Mouse (Mus musculus): ENCODE data around the gene Klc3. TPM values are rescaled to one million over a fixed set of nuclear protein-coding genes. Genes with fewer than 3 reads are reported as not detected.

Klc3 gene
- polyA plus RNA-seq, 1 experiment: 3.5 TPM

- H3ac ChIP-seq (ENCODE audit: control insufficient read depth, insufficient read length): no peak overlapping the region
- H3K36me3 ChIP-seq (ENCODE audit: control insufficient read depth, insufficient read depth): peaks cover 15% of the 10 kb centered on the region
- H3K4me2 ChIP-seq (ENCODE audit: low read depth): no peak overlapping the region
These were observed 24.2 kb upstream of the Klc3 start for GRCm38 (mm10) chr7:19427999-19428650.

GRCm38 (mm10) chr7:19426888-19427287, 23.0 kb upstream of the Klc3 start:
- Histone ChIP-seq H3K36me3 (ENCODE audit: control insufficient read depth, insufficient read depth) (peaks cover 13% of the 10 kb centered on the region), H3K79me2 (ENCODE audit: control insufficient read depth, insufficient read depth) (no peaks in the 10 kb centered on the region), H3K27me3 (ENCODE audit: control insufficient read depth, insufficient read depth, insufficient read length) (no peaks in the 10 kb centered on the region), H3K4me3 (no peak overlapping the region), H3ac (ENCODE audit: control insufficient read depth, insufficient read length) (no peak overlapping the region), H3K4me2 (ENCODE audit: low read depth) (no peak overlapping the region)
- TF ChIP-seq TCF3 (IDR thresholded peaks at IDR 0.05; ENCODE audit: insufficient read length, low read depth) (no peak), USF1 (IDR thresholded peaks at IDR 0.05; ENCODE audit: low read depth) (no peak), SRF (IDR thresholded peaks at IDR 0.05; ENCODE audit: control insufficient read depth, insufficient read length, low read depth) (no peak), MYOD1 (IDR thresholded peaks at IDR 0.05; ENCODE audit: control insufficient read depth in 1 of 3, insufficient read length in 2 of 3, low read depth in 2 of 3) (no peak)

More at GRCm38 (mm10) chr7:19427999-19428650, 24.2 kb upstream of the Klc3 start:
- Histone ChIP-seq H3K79me2 (ENCODE audit: control insufficient read depth, insufficient read depth) (no peaks in the 10 kb centered on the region), H3K27me3 (ENCODE audit: control insufficient read depth, insufficient read depth, insufficient read length) (no peaks in the 10 kb centered on the region), H3K4me3 (no peak overlapping the region)
- TF ChIP-seq MYOD1 (IDR thresholded peaks at IDR 0.05; ENCODE audit: control insufficient read depth in 1 of 3, insufficient read length in 2 of 3, low read depth in 2 of 3): no peak
- TF ChIP-seq REST (IDR thresholded peaks at IDR 0.05; ENCODE audit: insufficient read depth, insufficient read length): no peak
- TF ChIP-seq MYOG (IDR thresholded peaks at IDR 0.05; ENCODE audit: control insufficient read depth in 1 of 3, insufficient read depth in 1 of 3, insufficient read length in 2 of 3, low read depth in 2 of 3): no peak
- no peak for TF ChIP-seq SRF (IDR thresholded peaks at IDR 0.05; ENCODE audit: control insufficient read depth, insufficient read length, low read depth)

- H3K27me3 ChIP-seq (ENCODE audit: control insufficient read depth, insufficient read depth, insufficient read length): no peaks in the 10 kb centered on the region
- TF ChIP-seq TCF12 (IDR thresholded peaks at IDR 0.05; ENCODE audit: insufficient read depth, poor library complexity, severe bottlenecking) (no peak), MYOG (IDR thresholded peaks at IDR 0.05; ENCODE audit: control insufficient read depth in 1 of 3, insufficient read depth in 1 of 3, insufficient read length in 2 of 3, low read depth in 2 of 3) (no peak), CEBPB (IDR thresholded peaks at IDR 0.05; ENCODE audit: insufficient read depth, poor library complexity, severe bottlenecking) (no peak), SRF (IDR thresholded peaks at IDR 0.05; ENCODE audit: control insufficient read depth, insufficient read length, low read depth) (no peak), POLR2A (IDR thresholded peaks at IDR 0.05; ENCODE audit: insufficient read length, low read depth) (no peak), E2F4 (IDR thresholded peaks at IDR 0.05; ENCODE audit: insufficient read depth) (no peak), USF1 (IDR thresholded peaks at IDR 0.05; ENCODE audit: low read depth) (no peak), MYOD1 (IDR thresholded peaks at IDR 0.05; ENCODE audit: control insufficient read depth in 1 of 3, insufficient read length in 2 of 3, low read depth in 2 of 3) (no peak), MAX (IDR thresholded peaks at IDR 0.05; ENCODE audit: low read depth) (no peak), REST (IDR thresholded peaks at IDR 0.05; ENCODE audit: insufficient read depth, insufficient read length) (no peak), TCF3 (IDR thresholded peaks at IDR 0.05; ENCODE audit: insufficient read length, low read depth) (no peak)
- H3K79me2 ChIP-seq (ENCODE audit: control insufficient read depth, insufficient read depth): no peaks in the 10 kb centered on the region
- H3K36me3 ChIP-seq (ENCODE audit: control insufficient read depth, insufficient read depth): peaks cover 10% of the 10 kb centered on the region
- H3K4me3 ChIP-seq: no peak overlapping the region
- H3ac ChIP-seq (ENCODE audit: control insufficient read depth, insufficient read length): no peak overlapping the region
- no peak overlapping the region for H3K4me2 ChIP-seq (ENCODE audit: low read depth)
These were observed 22.4 kb upstream of the Klc3 start for GRCm38 (mm10) chr7:19426349-19426748.

GRCm38 (mm10) chr7:19424051-19424450, 20.1 kb upstream of the Klc3 start:
- Histone ChIP-seq H3K4me3 (no peak overlapping the region), H3K27me3 (ENCODE audit: control insufficient read depth, insufficient read depth, insufficient read length) (no peaks in the 10 kb centered on the region), H3K4me2 (ENCODE audit: low read depth) (no peak overlapping the region), H3ac (ENCODE audit: control insufficient read depth, insufficient read length) (no peak overlapping the region), H3K79me2 (ENCODE audit: control insufficient read depth, insufficient read depth) (no peaks in the 10 kb centered on the region), H3K36me3 (ENCODE audit: control insufficient read depth, insufficient read depth) (peaks cover 10% of the 10 kb centered on the region)
- TF ChIP-seq MAX (IDR thresholded peaks at IDR 0.05; ENCODE audit: low read depth) (no peak), SRF (IDR thresholded peaks at IDR 0.05; ENCODE audit: control insufficient read depth, insufficient read length, low read depth) (no peak), REST (IDR thresholded peaks at IDR 0.05; ENCODE audit: insufficient read depth, insufficient read length) (no peak), USF1 (IDR thresholded peaks at IDR 0.05; ENCODE audit: low read depth) (no peak), POLR2AphosphoS2 (IDR thresholded peaks at IDR 0.05; ENCODE audit: insufficient read length, low read depth) (peak; percentile 65), MYOD1 (IDR thresholded peaks at IDR 0.05; ENCODE audit: control insufficient read depth in 1 of 3, insufficient read length in 2 of 3, low read depth in 2 of 3) (peak in 1 of 3 experiments; percentile 5), MYOG (IDR thresholded peaks at IDR 0.05; ENCODE audit: control insufficient read depth in 1 of 3, insufficient read depth in 1 of 3, insufficient read length in 2 of 3, low read depth in 2 of 3) (no peak)

GRCm38 (mm10) chr7:19423083-19423482, 19.2 kb upstream of the Klc3 start:
- H3ac ChIP-seq (ENCODE audit: control insufficient read depth, insufficient read length): no peak overlapping the region
- H3K4me3 ChIP-seq: no peak overlapping the region
- no peaks in the 10 kb centered on the region for H3K79me2 ChIP-seq (ENCODE audit: control insufficient read depth, insufficient read depth)
- peaks cover 4% of the 10 kb centered on the region for H3K36me3 ChIP-seq (ENCODE audit: control insufficient read depth, insufficient read depth)
- TF ChIP-seq POLR2AphosphoS2 (IDR thresholded peaks at IDR 0.05; ENCODE audit: insufficient read length, low read depth) (peak; percentile 27), E2F4 (IDR thresholded peaks at IDR 0.05; ENCODE audit: insufficient read depth) (no peak)
- H3K4me2 ChIP-seq (ENCODE audit: low read depth): no peak overlapping the region
- no peaks in the 10 kb centered on the region for H3K27me3 ChIP-seq (ENCODE audit: control insufficient read depth, insufficient read depth, insufficient read length)
